Mouse (Mus musculus) CH12.LX (cell line): ENCODE results near the gene Dtx1. TPM values are rescaled to one million over a fixed set of nuclear protein-coding genes. Genes with fewer than 3 reads are reported as not detected.

Experiments used
- DNase-seq: peaks from one replicate; pipeline ENCODE4 v3.0.0-alpha.2; 2013; ENCODE audit errors: extremely low read depth
- H3K27ac ChIP-seq: 2 replicates; pipeline ENCODE4 v1.5.1; 2012; ENCODE audit warnings: low read depth, mild to moderate bottlenecking, control low read depth, moderate library complexity; ENCODE audit not compliant: insufficient read depth
- H3K27me3 ChIP-seq: replicated peaks from 2 replicates; pipeline ENCODE3; 2012; ENCODE audit warnings: inconsistent platforms
- H3K36me3 ChIP-seq, 2 experiments: replicated peaks in 1 of 2; 2 replicates each; pipeline versions ENCODE3 to v1.6.1; 2012; ENCODE audit warnings: inconsistent platforms in 1 of 2, low read length in 1 of 2, mild to moderate bottlenecking in 1 of 2, mixed read lengths in 1 of 2, moderate library complexity in 1 of 2; ENCODE audit not compliant: control insufficient read depth in 1 of 2, insufficient read depth in 1 of 2
- H3K4me1 ChIP-seq, 2 experiments: 2 replicates each; pipeline ENCODE4 v1.6.1; 2012; ENCODE audit warnings: inconsistent platforms in 1 of 2, moderate library complexity in 1 of 2; ENCODE audit not compliant: insufficient read depth in 2 of 2, control insufficient read depth in 1 of 2
- H3K4me2 ChIP-seq: 2 replicates; pipeline ENCODE4 v1.6.1; 2012; ENCODE audit warnings: low read depth, mild to moderate bottlenecking, control low read depth; ENCODE audit not compliant: poor library complexity, insufficient read depth, severe bottlenecking
- H3K4me3 ChIP-seq, 3 experiments: fragments of 150-350 bp in 1 of 3; sonication (generic) in 1 of 3; replicated peaks in 1 of 3; 2 replicates each; pipeline versions ENCODE3 to v1.5.1; 2011 to 2012; ENCODE audit warnings: low read depth in 2 of 3, low read length in 2 of 3, mild to moderate bottlenecking in 2 of 3, moderate library complexity in 2 of 3, control low read depth in 1 of 3, improper control_type of control experiment in 1 of 3, inconsistent platforms in 1 of 3, mixed read lengths in 1 of 3; ENCODE audit not compliant: poor library complexity in 1 of 3
- H3K79me2 ChIP-seq: replicated peaks from 2 replicates; pipeline ENCODE4 v1.6.1; 2012; ENCODE audit warnings: mild to moderate bottlenecking, moderate library complexity; ENCODE audit not compliant: control insufficient read depth, poor library complexity, insufficient read depth, severe bottlenecking; ENCODE audit errors: extremely low read depth
- H3K9ac ChIP-seq: 2 replicates; pipeline ENCODE4 v1.6.1; 2012; ENCODE audit warnings: low read depth, mild to moderate bottlenecking, control low read depth, moderate library complexity; ENCODE audit not compliant: insufficient read depth
- H3K9me3 ChIP-seq: replicated peaks from 2 replicates; pipeline ENCODE3; 2012; ENCODE audit warnings: low read length, inconsistent platforms, mixed read lengths
- BHLHE40 ChIP-seq: IDR thresholded peaks from 2 replicates; pipeline ENCODE4 v1.6.1; 2011; ENCODE audit warnings: mild to moderate bottlenecking, low read depth, low read length, improper control_type of control experiment
- CHD2 ChIP-seq: IDR thresholded peaks from 2 replicates; pipeline ENCODE4 v1.6.1; 2011; ENCODE audit warnings: low read length, improper control_type of control experiment
- CTCF ChIP-seq, 2 experiments: IDR thresholded peaks in 1 of 2; conservative IDR thresholded peaks in 1 of 2; 2 replicates each; pipeline ENCODE4 v1.5.1; 2011 to 2012; ENCODE audit warnings: low read depth in 2 of 2, low read length in 2 of 2, improper control_type of control experiment in 1 of 2, inconsistent platforms in 1 of 2, mild to moderate bottlenecking in 1 of 2, moderate library complexity in 1 of 2
- ELF1 ChIP-seq: IDR thresholded peaks from 2 replicates; pipeline ENCODE4 v1.6.1; 2014; ENCODE audit warnings: low read depth, mild to moderate bottlenecking, inconsistent platforms, low read length, improper control_type of control experiment
- EP300 ChIP-seq: IDR thresholded peaks from 2 replicates; pipeline ENCODE4 v1.6.1; 2011; ENCODE audit warnings: low read length, improper control_type of control experiment
- ETS1 ChIP-seq: conservative IDR thresholded peaks from 2 replicates; pipeline ENCODE4 v1.6.1; 2012; ENCODE audit warnings: low read depth, mild to moderate bottlenecking, inconsistent platforms, low read length, improper control_type of control experiment, moderate library complexity
- GABPA ChIP-seq: IDR thresholded peaks from 2 replicates; pipeline ENCODE4 v1.6.1; 2012; ENCODE audit warnings: low read depth, low read length, improper control_type of control experiment, inconsistent platforms; ENCODE audit not compliant: insufficient replicate concordance
- IRF4 ChIP-seq: IDR thresholded peaks from 2 replicates; pipeline ENCODE4 v1.6.1; 2014; ENCODE audit warnings: low read depth, mild to moderate bottlenecking, inconsistent platforms, low read length, improper control_type of control experiment
- JUN ChIP-seq: IDR thresholded peaks from 2 replicates; pipeline ENCODE4 v1.6.1; 2011; ENCODE audit warnings: low read depth, mild to moderate bottlenecking, low read length, improper control_type of control experiment, moderate library complexity; ENCODE audit not compliant: insufficient read depth
- KAT2A ChIP-seq: IDR thresholded peaks from 2 replicates; pipeline ENCODE4 v1.6.1; 2012; ENCODE audit warnings: low read length, improper control_type of control experiment, inconsistent platforms; ENCODE audit not compliant: insufficient replicate concordance
- MAFK ChIP-seq: IDR thresholded peaks from 2 replicates; pipeline ENCODE4 v1.6.1; 2011; ENCODE audit warnings: low read length, improper control_type of control experiment; ENCODE audit not compliant: insufficient replicate concordance
- MAX ChIP-seq: IDR thresholded peaks from 2 replicates; pipeline ENCODE4 v1.6.1; 2011; ENCODE audit warnings: low read length, improper control_type of control experiment
- MAZ ChIP-seq: IDR thresholded peaks from 2 replicates; pipeline ENCODE4 v1.6.1; 2012; ENCODE audit warnings: low read depth, mild to moderate bottlenecking, inconsistent platforms, low read length, improper control_type of control experiment, moderate library complexity
- MEF2A ChIP-seq: IDR thresholded peaks from 2 replicates; pipeline ENCODE4 v1.6.1; 2014; ENCODE audit warnings: low read depth, mild to moderate bottlenecking, inconsistent platforms, low read length, improper control_type of control experiment, borderline replicate concordance
- MXI1 ChIP-seq: IDR thresholded peaks from 2 replicates; pipeline ENCODE4 v1.6.1; 2011; ENCODE audit warnings: mild to moderate bottlenecking, low read depth, low read length, improper control_type of control experiment
- NELFE ChIP-seq: IDR thresholded peaks from 2 replicates; pipeline ENCODE4 v1.6.1; 2011; ENCODE audit warnings: low read depth, low read length, improper control_type of control experiment
- NRF1 ChIP-seq: IDR thresholded peaks from 2 replicates; pipeline ENCODE4 v1.6.1; 2014; ENCODE audit warnings: low read depth, mild to moderate bottlenecking, inconsistent platforms, low read length, improper control_type of control experiment, moderate library complexity
- PAX5 ChIP-seq: IDR thresholded peaks from 2 replicates; pipeline ENCODE4 v1.6.1; 2012; ENCODE audit warnings: low read length, inconsistent platforms, mixed read lengths
- POLR2A ChIP-seq: IDR thresholded peaks from 2 replicates; pipeline ENCODE4 v1.6.1; 2011; ENCODE audit warnings: low read depth, mild to moderate bottlenecking, improper control_type of control experiment, low read length
- POLR2AphosphoS2 ChIP-seq: IDR thresholded peaks from 2 replicates; pipeline ENCODE4 v1.6.1; 2011; ENCODE audit warnings: low read depth, low read length, improper control_type of control experiment
- RAD21 ChIP-seq: IDR thresholded peaks from 2 replicates; pipeline ENCODE4 v1.6.1; 2011; ENCODE audit warnings: low read depth, mild to moderate bottlenecking, low read length, improper control_type of control experiment, moderate library complexity
- RCOR1 ChIP-seq: conservative IDR thresholded peaks from 2 replicates; pipeline ENCODE4 v1.6.1; 2012; ENCODE audit warnings: low read depth, mild to moderate bottlenecking, inconsistent platforms, low read length, improper control_type of control experiment
- SIN3A ChIP-seq: IDR thresholded peaks from 2 replicates; pipeline ENCODE4 v1.6.1; 2012; ENCODE audit warnings: low read length, improper control_type of control experiment, inconsistent platforms
- TBP ChIP-seq: conservative IDR thresholded peaks from 2 replicates; pipeline ENCODE4 v1.6.1; 2011; ENCODE audit warnings: low read depth, low read length, improper control_type of control experiment
- TCF12 ChIP-seq: IDR thresholded peaks from 2 replicates; pipeline ENCODE4 v1.6.1; 2014; ENCODE audit warnings: low read depth, mild to moderate bottlenecking, inconsistent platforms, low read length, improper control_type of control experiment
- UBTF ChIP-seq: IDR thresholded peaks from 2 replicates; pipeline ENCODE4 v1.6.1; 2012; ENCODE audit warnings: low read depth, mild to moderate bottlenecking, inconsistent platforms, low read length, improper control_type of control experiment, moderate library complexity
- USF2 ChIP-seq: conservative IDR thresholded peaks from 2 replicates; pipeline ENCODE4 v1.6.1; 2011; ENCODE audit warnings: low read depth, low read length, improper control_type of control experiment
- ZC3H11A ChIP-seq: IDR thresholded peaks from 2 replicates; pipeline ENCODE4 v1.6.1; 2012; ENCODE audit warnings: low read depth, mild to moderate bottlenecking, inconsistent platforms, low read length, improper control_type of control experiment
- ZKSCAN1 ChIP-seq: IDR thresholded peaks from 2 replicates; pipeline ENCODE4 v1.6.1; 2012; ENCODE audit warnings: low read depth, inconsistent platforms, low read length, improper control_type of control experiment, borderline replicate concordance
- dilution Hi-C: fragments of 300-500 bp; cut with MboI; formaldehyde crosslinking; loops from 2 replicates; pipeline ENCODE4 v1.14.3; 2020; ENCODE audit warnings: low sequenced_read_pairs; ENCODE audit not compliant: extremely low pct_unique_long_range_greater_than_20kb, extremely low pct_ligation_motif_present
- in situ Hi-C: fragments of 300-500 bp; cut with MboI; formaldehyde crosslinking; loops from 3 replicates; pipeline ENCODE4 v1.14.3; 2019; ENCODE audit warnings: low sequenced_read_pairs, low pct_ligation_motif_present, low pct_unique_long_range_greater_than_20kb, mixed read lengths
- polyA plus RNA-seq: library from polyadenylated mRNA; unstranded; fragments of >175 nt; gene quantifications from 2 replicates; pipeline ENCODE4 v1.2.1, GENCODE M21; 2012; ENCODE audit warnings: low read depth; ENCODE audit not compliant: insufficient read length
- total RNA-seq, 2 experiments: library from RNA; depleted of rRNA; stranded (reverse); fragments of 300-350 nt in 1 of 2; fragments of >200 nt in 1 of 2; gene quantifications; 2 replicates each; pipeline ENCODE4 v1.2.3; 2012 to 2014

Gene Dtx1
- total and polyA plus RNA-seq, 3 experiments: 0.98 to 3.9 (median 2.1) TPM

DNA sequence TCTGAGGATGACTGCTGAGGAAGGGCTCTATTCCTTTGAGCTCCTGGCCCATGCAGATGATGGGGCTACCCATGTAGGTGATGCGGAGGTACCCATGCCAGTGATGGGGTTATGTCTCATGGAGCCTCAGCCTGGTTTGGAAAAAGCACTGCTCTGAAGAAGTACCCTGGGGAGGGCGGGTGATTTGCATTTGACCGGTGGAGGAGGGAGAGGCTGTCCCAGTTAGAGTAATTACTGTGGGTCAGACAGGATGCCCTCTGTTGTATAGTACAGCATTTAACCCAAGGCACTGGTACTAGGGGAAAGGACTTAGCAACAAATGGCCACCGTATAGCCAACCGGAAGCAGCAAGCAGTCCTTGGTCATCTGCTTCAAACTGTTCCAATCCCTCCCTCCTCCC lies 76.9 kb downstream of the Dtx1 start:
- no peak overlapping the region for H3K9ac ChIP-seq
- TF ChIP-seq RCOR1 (no peak), ZKSCAN1 (no peak), ELF1 (no peak), TCF12 (no peak), UBTF (no peak), JUN (no peak), MAZ (0 out of 2 replicates have a peak, but pooled peaks have one; percentile 65), BHLHE40 (no peak), NELFE (no peak), NRF1 (no peak), GABPA (no peak), USF2 (no peak), IRF4 (peak; percentile 11; the same call in 1 of the 2 replicates), ZC3H11A (no peak), ETS1 (peak; percentile 34), POLR2A (0 out of 2 replicates have a peak, but pooled peaks have one; percentile 19), RAD21 (no peak), EP300 (no peak), PAX5 (no peak), MEF2A (peak; percentile 47; the same call in 1 of the 2 replicates), SIN3A (no peak), MAX (no peak), CTCF (conservative IDR thresholded peaks at IDR 0.05 in 1 of 2, IDR thresholded peaks at IDR 0.05 in 1 of 2; ENCODE audit: low read depth in 2 of 2, low read length in 2 of 2) (no peak), MAFK (no peak), TBP (no peak), KAT2A (no peak), CHD2 (peak; percentile 37; the same call in 1 of the 2 replicates), MXI1 (no peak), POLR2AphosphoS2 (no peak)
- H3K36me3 ChIP-seq: peaks cover 0 to 9% of the 10 kb centered on the region in 2 experiments
- no peak overlapping the region for H3K4me3 ChIP-seq
- peaks cover 23% of the 10 kb centered on the region for H3K9me3 ChIP-seq
- dilution Hi-C loops (no loop called here), in situ Hi-C loops (no loop called here)
- no peak overlapping the region for H3K27ac ChIP-seq
- peaks cover 15 to 24% of the 10 kb centered on the region in 2 experiments for H3K4me1 ChIP-seq
- no peaks in the 10 kb centered on the region for H3K27me3 ChIP-seq
- no peak overlapping the region for H3K4me2 ChIP-seq
- peak; percentile 59 for DNase-seq
- no peaks in the 10 kb centered on the region for H3K79me2 ChIP-seq
